Mouse (Mus musculus) heart, postnatal 0 days (tissue): Measurements from ENCODE around the gene Mast4.

ENCODE experiments used
- CTCF ChIP-seq: IDR thresholded peaks from 2 replicates; pipeline ENCODE4 v1.5.1; 2016; ENCODE audit warnings: antibody characterized with exemption, control low read depth, low read depth
- EP300 ChIP-seq: IDR thresholded peaks from 2 replicates; pipeline ENCODE4 v1.6.1; 2016; ENCODE audit warnings: antibody characterized with exemption, low read depth

GRCm38 (mm10) chr13:102749891-102750290, 584.4 kb downstream of the Mast4 start:
- no peak for TF ChIP-seq CTCF
- no peak for TF ChIP-seq EP300
